Mouse (Mus musculus): ENCODE results near the gene Gm47996. TPM values are rescaled to one million over a fixed set of nuclear protein-coding genes. Genes with fewer than 3 reads are reported as not detected.
A peak's percentile ranks its signal among the peaks of the same experiment; 100 is the strongest.
"Not testable (repeated sequence)": the region's sequence is repeated elsewhere in the genome, so short reads cannot be mapped to it uniquely, and the experiment has no call there.

The Gm47996 gene
- total RNA-seq, 2 experiments from 2014 or later: not detected

DNA sequence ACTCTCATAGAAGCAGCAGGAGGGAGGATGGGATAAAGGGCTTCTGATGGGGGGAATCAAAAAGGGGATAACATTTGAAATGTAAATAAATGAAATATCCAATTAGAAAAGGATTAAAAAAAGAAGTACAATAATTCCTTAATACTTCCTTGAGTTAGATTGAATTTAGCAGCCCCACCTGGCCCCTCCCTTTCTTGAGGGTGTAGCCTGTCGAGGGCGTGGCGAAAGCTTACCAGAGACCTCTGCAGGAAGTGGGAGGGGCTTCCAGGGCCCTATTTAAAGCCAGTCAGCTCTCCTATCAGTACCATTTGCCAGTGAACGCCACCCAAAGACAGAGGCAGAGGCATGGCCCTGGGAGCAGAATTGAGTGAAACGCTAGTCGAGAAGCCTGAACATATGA lies 6.1 kb upstream of the Gm47996 start, which contains the start of gene 3110040M04Rik:
Gene 3110040M04Rik, plus strand, starts transcription at position 304 of the 400 bp plus-strand sequence.
- DNase-seq (ENCODE audit: low spot score in 2 of 2): not testable (repeated sequence)

DNA sequence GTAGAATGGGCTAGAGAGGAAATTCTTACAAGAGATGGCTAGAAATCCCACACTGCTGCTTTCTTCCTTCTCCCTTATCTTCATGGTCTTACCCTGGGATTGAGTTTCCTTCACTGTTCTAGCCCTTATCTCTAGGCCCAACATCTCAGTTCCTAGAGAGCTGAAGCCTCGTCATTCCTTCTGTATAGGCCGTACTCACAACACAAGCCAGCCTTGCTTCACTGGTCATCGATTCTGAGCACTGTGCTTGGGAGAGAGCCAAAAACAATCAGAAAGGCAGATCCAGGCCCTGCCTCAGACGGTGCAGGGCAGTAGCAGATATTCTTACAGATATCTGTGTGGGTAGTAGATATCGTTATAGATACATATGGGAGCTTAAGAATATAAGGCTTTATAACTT lies 1.4 kb upstream of the Gm47996 start:
- not testable (repeated sequence) for DNase-seq (ENCODE audit: low spot score in 2 of 2)

DNA sequence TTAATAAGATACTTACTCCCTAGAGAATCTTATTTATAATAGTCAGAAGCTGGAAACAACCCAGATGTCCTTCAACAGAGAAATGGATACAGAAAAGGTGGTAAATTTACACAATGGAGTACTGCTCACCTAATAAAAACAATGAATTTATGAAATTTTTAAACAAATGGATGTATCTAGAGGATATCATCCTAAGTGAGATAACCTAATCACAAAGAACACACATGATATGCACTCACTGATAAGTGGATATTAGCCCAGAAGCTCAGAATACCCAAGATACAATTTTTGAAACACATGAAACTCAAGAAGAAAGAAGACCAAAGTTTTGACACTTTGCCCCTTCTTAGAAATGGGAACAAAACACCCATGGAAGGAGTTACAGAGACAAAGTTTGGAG lies 987 bp upstream of the Gm47996 start:
- DNase-seq (ENCODE audit: low spot score in 2 of 2): not testable (repeated sequence)

DNA sequence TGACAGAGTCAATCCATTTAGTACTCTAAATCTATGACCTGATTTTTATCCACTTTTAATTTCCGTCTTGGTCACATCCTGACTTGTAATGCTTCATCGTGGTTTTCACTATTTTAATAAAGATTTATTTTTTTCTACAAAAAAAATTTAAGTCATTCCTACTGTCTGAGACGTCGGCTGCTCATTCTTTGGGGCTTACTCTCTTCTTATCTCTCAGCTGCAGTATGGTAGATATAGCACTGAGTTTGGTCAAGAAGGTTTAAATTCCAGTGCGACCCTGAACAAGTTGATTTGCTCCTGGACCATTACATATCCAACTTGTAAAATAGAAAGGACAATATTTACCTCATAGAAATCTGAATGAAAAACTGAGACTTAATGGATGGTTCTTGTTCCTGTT lies 1.7 kb downstream of the Gm47996 start:
- DNase-seq (ENCODE audit: low spot score in 2 of 2): not testable (repeated sequence)

DNA sequence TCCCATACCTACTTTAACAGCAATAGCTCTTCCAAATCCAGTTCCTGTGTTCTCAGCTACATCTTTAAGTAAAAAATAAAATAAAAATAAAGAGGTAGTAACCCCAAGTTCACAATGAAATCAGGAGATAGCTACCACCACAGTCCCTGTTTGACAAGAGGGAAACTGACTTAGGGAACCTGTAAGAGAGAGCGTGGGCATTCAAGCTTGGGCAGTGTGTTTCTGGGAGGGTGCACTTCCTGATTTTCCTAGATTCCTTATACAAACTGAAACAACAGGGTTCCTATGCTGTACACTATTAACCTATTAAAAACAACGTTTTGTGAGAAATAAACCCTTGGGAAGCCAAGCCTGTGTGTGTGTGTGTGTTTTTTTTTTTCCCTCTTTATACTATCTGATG lies 4.9 kb downstream of the Gm47996 start:
- DNase-seq (ENCODE audit: low spot score in 2 of 2): no peak

DNA sequence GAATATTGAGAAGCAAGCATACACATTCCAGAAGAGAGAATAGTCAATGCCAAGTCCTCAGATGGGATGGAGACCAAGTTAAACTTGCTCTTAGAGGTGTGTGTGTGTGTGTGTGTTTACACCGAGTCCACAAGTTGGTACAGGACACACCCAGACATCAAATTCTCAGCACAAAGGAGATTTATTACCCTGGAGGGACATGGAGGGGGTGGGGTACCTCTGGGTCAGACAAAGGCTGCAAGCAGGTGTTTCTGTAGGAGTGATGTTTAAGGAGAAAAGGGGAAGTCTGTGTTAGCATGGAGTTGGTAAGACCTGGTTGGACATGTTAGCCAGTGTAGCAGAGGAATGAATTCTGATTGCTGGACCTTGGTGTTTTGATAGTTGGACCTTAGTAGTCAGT lies 6.1 kb downstream of the Gm47996 start:
- no peak for DNase-seq (ENCODE audit: low spot score in 2 of 2)

DNA sequence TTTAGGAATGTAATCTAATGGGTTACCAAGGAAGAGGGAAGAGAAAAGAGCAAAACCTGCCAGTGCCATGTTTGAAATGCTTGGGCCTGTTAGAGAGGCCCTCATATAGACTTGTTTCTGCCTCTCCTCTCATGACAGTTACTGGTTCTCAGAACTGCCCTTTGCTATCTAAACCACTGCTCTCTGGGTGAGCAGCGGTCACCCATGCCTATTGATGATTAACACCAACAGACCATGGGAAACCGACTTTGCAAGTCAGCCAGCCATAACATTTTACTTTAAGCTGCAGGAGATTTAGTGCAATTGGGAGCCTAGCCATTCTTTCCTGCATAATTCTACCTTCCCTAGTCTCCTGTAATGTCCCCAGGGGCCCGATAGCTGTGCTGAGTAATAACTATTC lies 6.5 kb downstream of the Gm47996 start:
- DNase-seq (ENCODE audit: low spot score in 2 of 2): no peak

DNA sequence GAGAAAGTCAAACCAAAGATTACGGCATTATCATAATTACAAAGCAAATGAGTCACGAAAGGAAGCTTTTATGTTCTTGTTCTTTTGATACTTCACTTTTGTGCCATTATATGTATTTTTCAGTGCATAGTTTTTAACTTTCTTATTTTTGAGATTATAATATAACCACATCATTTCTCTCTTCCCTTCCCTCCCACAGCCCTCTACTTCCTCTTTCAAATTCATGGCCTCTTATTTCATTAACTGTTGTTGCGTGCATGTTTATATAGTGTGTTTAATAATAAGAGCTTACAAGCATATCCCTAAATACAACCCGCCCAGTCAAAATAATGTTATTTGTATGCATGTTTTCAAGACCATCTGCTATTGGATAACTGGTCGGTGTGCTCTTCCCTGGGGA lies 9.1 kb downstream of the Gm47996 start:
- no peak for DNase-seq (ENCODE audit: low spot score in 2 of 2)

DNA sequence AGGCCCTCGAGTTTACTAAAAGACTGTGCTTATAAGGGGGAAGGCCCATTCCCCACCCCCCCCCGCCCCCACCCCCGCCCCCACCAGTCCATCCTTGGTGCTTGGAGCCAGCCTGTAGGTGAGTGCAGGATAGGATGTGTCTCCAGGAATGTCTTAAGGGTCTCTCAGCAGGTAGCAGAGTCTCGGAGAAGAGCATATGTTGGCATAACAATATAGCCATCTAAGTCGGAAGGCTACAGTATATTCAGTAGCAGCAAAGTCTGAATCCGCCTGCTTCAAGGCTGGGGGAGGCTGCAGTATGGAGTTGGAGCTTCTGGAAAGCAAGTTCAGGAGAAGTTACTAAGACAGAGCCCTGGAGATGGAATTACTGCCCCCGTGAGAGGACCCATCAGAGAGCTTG lies 10.2 kb downstream of the Gm47996 start:
- DNase-seq (ENCODE audit: low spot score in 2 of 2): no peak

DNA sequence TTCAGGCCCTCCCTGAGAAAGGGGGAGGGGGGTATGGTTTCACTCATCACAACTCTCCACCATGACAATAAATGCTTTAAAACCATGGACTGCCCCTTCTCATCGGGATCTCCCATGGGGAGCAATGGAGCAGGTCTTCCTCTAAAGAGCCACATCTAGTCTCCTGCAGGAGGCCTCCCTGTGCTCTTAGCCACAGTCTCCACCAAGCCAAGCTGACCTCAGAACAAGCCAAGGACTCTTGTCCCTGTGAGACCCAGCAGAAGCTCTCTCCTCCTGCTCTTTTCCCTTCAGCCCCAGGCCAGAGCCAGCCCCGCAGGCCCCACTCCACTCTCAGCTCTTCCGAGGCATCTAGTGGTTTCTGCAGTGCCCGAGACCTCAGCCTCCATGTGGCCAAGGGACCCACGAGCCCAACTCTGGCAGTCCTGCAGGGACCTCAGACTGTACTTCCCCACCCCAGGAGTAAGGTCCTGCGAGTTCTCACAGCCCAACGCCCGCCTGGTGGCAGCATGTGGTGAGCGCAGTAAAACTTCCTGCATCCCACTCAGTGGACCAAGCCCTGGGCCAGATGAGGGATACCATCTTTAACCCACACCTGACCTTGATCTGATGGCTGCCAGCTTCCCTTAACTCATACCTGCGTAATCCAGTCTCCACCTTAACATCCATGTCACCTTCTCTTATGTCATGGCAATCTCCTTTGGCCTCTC lies 12.8 kb downstream of the Gm47996 start:
- DNase-seq (ENCODE audit: low spot score in 2 of 2): no peak

DNA sequence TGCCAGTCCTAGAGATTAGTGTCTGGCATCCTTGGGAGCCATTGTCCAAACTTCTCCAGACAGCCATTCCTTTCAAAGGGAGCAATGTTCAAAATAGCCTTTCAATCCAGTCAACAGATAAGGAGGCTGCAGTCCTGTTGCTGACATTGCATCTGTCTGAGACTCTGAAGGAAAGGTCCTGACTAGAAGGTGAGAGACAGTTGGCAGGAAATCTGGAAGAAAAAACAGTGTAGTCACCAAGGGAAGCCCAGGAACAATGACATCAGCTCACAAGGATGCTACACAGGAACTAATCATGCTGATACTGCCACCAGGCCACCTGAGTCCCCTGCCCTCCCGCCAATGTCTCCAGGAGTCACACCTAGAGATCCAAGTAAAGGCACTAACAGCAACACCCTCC lies 13.4 kb downstream of the Gm47996 start:
- no peak for DNase-seq (ENCODE audit: low spot score in 2 of 2)

DNA sequence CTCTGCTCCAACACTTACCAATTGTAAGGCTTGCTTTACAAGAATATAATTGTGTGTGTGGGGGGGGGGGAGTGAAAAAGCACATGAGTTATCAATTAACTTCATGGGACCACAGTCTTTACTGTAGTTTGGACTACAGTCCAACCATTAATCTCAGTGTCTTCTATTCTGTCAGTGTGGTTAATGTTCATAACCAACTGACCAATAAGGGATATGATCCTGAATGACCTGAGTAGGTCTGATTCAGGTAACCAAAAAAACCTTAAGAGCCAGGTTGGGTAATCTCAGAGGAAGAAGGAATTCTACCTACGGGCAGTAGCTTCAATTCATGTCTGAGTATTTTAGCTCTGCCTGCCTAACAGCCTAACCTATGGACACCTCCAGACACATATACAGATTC lies 14.6 kb downstream of the Gm47996 start:
- DNase-seq (ENCODE audit: low spot score in 2 of 2): no peak

DNA sequence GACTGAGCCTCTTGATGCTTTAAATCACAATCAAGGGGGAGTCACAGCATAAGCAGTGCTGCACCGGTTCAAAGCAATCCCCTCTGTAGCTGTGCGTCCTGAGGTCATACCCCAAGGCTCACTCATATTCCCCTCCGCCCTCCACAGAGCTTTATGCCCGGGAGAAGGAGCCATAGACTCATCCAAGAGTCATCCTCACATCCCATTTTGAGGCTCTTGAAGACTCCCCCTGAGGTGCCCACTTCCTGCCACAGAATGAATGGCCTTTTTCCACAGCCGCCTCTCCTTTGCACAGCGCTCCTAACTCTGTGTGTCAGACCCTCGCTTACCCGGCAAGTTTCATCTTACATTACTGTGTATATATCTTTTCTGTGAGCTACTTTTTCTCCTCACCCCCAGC lies 17.6 kb downstream of the Gm47996 start:
- no peak for DNase-seq (ENCODE audit: low spot score in 2 of 2)

DNA sequence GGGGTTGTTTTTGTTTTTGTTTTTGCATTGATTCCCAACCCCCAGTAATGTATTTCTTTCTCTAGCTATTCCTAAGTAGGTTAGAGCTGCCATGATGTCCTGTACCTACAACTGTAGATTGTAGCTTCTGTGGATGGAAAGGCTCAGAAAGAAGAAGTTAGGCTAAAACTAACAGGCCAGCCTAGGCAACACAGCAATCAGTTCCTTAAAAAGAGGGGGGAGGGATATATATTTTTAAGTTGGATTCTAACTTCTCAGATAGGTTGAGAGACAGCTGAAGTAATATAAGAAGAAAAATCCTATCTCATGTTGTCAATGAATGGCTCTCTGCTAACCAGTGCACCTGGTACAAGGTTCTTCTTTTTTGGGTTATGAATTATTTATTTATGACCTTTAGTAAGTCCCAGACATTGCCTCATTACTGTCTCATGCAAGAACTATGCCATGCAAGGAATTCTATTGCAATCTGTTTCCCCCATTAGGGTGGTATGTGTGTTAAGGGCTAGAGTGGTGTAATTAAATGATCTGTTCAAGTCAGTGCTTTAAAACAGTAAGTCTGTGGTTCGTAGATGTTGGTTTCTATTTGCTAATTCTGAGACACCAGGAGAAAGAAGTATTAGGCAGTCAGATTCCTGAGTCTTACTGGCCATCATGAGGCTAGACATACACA lies 18.5 kb downstream of the Gm47996 start:
- no peak for DNase-seq (ENCODE audit: low spot score in 2 of 2)

DNA sequence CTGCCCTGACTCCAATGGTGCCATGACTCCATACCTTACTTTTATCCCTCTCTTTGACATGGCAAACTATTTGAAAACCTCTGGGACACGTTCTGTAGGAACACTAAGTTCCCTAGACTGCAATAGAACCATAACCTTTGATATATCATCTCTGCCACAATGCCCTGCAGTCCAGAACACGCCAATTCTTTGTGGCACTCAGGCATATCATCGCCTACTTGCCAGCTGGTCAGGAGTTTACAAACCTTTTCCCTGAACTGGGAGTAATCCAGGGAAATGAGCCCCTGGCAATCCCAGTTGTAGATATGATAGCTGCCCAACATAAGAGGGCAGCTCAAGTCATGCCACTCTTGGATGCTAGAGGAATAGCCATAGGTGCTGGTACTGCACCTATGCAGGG lies 22.4 kb downstream of the Gm47996 start:
- DNase-seq (ENCODE audit: low spot score in 2 of 2): no peak

DNA sequence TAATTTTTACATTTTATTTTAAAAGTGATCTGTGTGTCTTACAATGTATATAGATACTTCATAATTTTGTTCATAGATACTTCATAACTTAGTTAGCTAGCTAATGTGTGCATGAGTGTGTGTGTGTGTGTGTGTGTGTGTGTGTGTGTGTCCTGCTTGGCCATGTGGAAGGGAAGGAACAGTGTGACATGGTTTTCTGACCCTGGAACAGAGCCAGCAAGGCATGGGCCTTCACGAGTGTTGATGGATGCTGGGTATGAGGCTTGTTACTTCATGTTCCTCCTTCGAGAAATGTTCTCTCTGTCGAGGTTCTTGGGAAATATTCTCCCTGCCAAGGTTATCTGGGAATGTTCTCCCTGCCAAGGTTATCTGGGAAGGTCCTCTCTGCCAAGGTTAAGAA lies 23.8 kb downstream of the Gm47996 start:
- DNase-seq (ENCODE audit: low spot score in 2 of 2): no peak

DNA sequence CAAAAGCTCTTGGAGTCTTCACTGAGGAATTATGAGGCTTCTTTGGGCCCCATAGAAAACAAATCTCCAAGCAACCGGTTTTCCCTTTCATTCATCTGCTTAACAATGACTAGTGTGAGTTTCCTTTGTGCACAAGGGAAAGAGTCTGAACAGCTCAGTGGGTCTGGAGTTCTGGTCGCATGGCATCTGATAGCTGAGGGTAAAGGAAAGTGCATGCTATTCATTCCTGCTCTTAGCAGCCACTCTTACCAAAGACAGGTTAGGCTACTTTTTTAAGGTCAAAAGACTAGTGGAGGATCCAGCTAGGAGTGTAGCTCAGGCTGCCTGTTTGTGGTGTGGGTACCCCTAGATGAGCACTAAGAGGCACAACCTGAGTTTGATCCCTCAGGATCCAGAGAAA lies 25.6 kb downstream of the Gm47996 start:
- DNase-seq (ENCODE audit: low spot score in 2 of 2): no peak

DNA sequence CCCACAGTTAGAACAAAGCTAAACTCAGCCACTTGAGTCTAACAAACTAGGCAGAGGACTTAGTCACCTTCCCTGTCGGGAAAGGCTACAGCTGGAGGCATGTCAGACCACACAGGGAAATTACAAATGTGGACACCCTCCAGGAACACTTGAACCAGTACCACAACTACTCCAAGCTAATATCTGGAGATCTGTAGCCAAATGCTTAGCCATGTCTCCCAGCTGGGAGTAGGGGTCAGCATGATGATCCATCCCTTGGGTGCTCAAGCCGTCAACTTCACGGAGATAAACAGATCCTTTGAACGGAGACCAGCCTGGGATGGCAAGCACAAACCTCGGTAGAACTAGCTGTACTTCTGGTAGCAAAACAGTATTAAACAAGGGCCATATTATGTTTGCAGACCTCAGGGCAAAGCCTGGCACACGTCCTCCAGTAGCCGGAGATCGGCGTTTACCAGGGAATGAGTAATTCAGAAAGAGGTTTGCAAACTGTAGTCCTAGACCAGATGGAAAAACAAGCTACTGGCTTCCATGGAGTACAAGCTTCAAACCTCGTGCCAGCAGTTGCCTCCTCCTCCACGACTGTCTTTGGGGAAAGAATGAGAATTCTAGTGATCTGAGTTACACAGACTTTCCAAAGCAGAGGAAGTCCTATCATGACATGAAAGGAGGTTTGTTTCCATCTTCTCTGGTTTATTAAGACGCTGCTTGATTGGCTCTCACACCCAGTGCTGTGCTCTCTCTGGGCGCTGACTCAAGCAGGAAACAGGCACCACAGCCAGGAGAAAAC lies 26.4 kb downstream of the Gm47996 start:
- peak in 1 of 2 experiments; percentile 29 for DNase-seq (ENCODE audit: low spot score in 2 of 2)

DNA sequence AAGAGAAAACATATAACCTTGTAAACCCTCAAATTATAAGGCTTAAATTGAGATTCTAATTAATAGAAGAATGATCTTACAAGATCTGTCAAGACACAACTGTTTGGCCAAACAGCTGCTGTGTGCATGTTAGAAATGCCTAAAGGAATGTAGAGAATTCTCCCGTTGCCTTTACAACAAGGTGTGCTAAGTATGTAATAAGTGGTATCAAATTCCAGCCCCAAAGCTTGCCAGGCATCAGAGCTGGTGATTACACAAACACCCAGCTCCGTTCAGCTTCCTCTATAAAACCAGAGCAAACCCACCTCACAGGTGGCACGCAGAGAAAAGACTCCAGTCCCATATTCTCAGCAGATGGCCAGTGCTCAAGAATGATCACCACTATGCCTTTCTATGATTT lies 27.8 kb downstream of the Gm47996 start:
- DNase-seq (ENCODE audit: low spot score in 2 of 2): no peak

DNA sequence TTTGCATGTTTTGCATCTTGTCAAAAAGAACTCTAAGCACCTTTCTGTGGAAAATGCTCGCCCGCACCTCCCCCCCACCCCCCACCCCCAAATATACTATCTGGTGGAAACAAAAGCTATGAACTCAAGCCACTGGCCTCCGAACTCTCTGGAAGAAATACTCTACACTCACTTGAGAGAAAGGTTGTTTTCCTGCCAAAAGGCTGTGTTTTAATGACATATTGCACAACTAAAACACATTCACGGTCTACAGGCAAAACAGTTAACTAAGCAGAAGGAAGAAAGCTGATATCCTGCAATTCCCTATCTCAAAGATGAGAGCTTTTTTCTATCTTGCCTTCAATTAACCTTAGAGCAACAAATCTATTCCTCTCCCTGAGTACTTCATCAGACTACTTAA lies 33.4 kb downstream of the Gm47996 start:
- no peak for DNase-seq (ENCODE audit: low spot score in 2 of 2)

DNA sequence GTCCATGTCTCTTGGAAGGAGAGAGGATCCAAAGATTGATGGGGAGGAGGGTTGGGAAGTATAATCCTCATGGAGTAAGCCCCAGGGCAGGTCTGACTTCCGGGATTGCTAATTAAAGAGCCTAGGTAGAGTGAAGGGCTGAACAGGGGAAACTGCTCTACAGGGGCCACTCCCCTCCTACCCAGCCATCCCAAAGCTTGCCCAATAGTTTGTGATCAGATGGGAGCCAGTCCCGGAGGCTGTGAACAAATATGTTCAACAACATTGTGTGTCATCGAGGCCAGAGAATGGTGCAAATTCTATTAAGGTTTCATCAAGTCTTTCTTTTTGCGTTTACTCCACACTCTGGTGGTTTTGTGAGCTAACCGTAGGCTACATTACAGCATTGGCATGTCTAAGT lies 34.1 kb downstream of the Gm47996 start:
- DNase-seq (ENCODE audit: low spot score in 2 of 2): no peak

DNA sequence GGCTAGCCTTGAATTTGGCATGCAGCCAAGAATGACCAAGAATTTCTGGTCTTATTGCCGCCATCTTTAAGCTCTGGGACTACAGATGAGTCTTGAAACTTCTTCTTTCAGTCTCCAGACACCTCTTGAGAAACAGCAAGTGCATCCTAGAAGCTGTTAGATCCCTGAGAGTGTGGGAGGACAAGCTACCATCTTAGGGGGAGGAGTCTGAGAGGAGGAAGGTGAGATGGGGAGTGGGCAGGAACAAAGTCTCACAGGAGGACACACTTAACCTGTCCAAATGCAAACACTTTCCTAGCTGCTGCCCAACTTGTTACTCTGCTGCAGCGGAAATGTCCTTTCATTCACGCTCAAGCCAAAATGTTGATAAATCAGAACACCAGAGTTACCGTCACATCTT lies 34.8 kb downstream of the Gm47996 start:
- DNase-seq (ENCODE audit: low spot score in 2 of 2): no peak
